Mouse (Mus musculus): ENCODE results near the gene Dock9. TPM values are rescaled to one million over a fixed set of nuclear protein-coding genes. Genes with fewer than 3 reads are reported as not detected.
A peak's percentile ranks its signal among the peaks of the same experiment; 100 is the strongest.

The Dock9 gene
- polyA plus RNA-seq, 1 experiment from 2014 or later: 6.4 TPM

GRCm38 (mm10) chr14:121678445-121678844, 119.2 kb downstream of the Dock9 start:
- Histone ChIP-seq H3K27ac (replicated peaks) (no peak overlapping the region), H3K9ac (ENCODE audit: low read length) (no peak overlapping the region), H3K36me3 (ENCODE audit: control insufficient read depth, insufficient read depth, low read length) (no peaks in the 10 kb centered on the region), H3K27me3 (ENCODE audit: control insufficient read depth, insufficient read depth, low read length) (no peaks in the 10 kb centered on the region), H3K4me1 (replicated peaks; ENCODE audit: control insufficient read depth, insufficient read depth) (peaks cover 3% of the 10 kb centered on the region; the same call in 1 of the 2 replicates), H3K4me3 (ENCODE audit: low read depth, low read length) (no peak overlapping the region), H3K9me3 (ENCODE audit: control insufficient read depth, low read length) (no peaks in the 10 kb centered on the region), H3K4me2 (replicated peaks; ENCODE audit: low read depth) (no peak overlapping the region)
- WGBS: 49% methylated on average over 10 of the region's 10 CpGs
- ATAC-seq (ENCODE audit: low FRiP score, low TSS enrichment): no peak
- DNase-seq (ENCODE audit: low spot score): no peak
- TF ChIP-seq EP300 (optimal IDR thresholded peaks at IDR 0.05): no peak
- no peak for TF ChIP-seq CTCF (IDR thresholded peaks at IDR 0.05; ENCODE audit: low read depth)

GRCm38 (mm10) chr14:121676596-121677330, 120.9 kb downstream of the Dock9 start:
- TF ChIP-seq CTCF (IDR thresholded peaks at IDR 0.05; ENCODE audit: low read depth) (no peak), EP300 (optimal IDR thresholded peaks at IDR 0.05) (no peak)
- 78% methylated on average over 11 of the region's 11 CpGs for WGBS
- H3K36me3 ChIP-seq (ENCODE audit: control insufficient read depth, insufficient read depth, low read length): no peaks in the 10 kb centered on the region

DNA sequence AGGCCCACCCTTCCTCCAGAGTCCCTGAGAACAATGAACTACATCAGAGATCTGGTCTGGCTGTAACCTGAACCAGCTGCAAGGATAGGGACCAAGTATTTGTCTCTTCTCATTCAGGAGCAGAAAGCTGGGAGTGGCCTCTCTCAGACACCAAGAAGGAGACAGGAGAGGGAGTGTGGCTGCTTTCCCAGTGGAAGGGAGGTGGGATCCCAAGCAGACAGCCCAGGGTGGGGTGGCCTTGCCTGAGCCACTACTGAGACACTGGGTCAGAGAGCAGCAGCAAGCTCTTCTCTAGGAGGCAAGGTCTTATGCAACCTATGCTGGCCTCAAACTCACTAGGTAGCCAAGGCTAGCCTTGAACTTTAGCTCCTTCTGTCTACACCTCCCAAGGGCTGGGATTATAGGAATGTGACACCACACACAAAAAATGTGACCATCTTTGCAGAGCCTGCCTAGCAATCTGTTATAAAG, 121.5 kb downstream of the Dock9 start:
- Histone ChIP-seq H3K4me3 (ENCODE audit: low read depth, low read length) (no peak overlapping the region), H3K9me3 (ENCODE audit: control insufficient read depth, low read length) (no peaks in the 10 kb centered on the region), H3K36me3 (ENCODE audit: control insufficient read depth, insufficient read depth, low read length) (no peaks in the 10 kb centered on the region), H3K4me1 (replicated peaks; ENCODE audit: control insufficient read depth, insufficient read depth) (peaks cover 3% of the 10 kb centered on the region; the same call in 1 of the 2 replicates), H3K27me3 (ENCODE audit: control insufficient read depth, insufficient read depth, low read length) (no peaks in the 10 kb centered on the region), H3K4me2 (replicated peaks; ENCODE audit: low read depth) (no peak overlapping the region), H3K27ac (replicated peaks) (peak overlapping the region; percentile 61; the same call in 1 of the 2 replicates), H3K9ac (ENCODE audit: low read length) (no peak overlapping the region)
- ATAC-seq (ENCODE audit: low FRiP score, low TSS enrichment) (peak; percentile 47; the same call in 1 of the 2 replicates), DNase-seq (ENCODE audit: low spot score) (no peak)
- TF ChIP-seq EP300 (optimal IDR thresholded peaks at IDR 0.05) (no peak), CTCF (IDR thresholded peaks at IDR 0.05; ENCODE audit: low read depth) (no peak)

More at GRCm38 (mm10) chr14:121676596-121677330, 120.9 kb downstream of the Dock9 start:
- Histone ChIP-seq H3K27me3 (ENCODE audit: control insufficient read depth, insufficient read depth, low read length) (no peaks in the 10 kb centered on the region), H3K4me3 (ENCODE audit: low read depth, low read length) (no peak overlapping the region), H3K4me2 (replicated peaks; ENCODE audit: low read depth) (no peak overlapping the region), H3K27ac (replicated peaks) (0 out of 2 replicates have a peak overlapping the region, but pooled peaks have one; percentile 61), H3K4me1 (replicated peaks; ENCODE audit: control insufficient read depth, insufficient read depth) (peaks cover 3% of the 10 kb centered on the region; the same call in 1 of the 2 replicates), H3K9ac (ENCODE audit: low read length) (no peak overlapping the region), H3K9me3 (ENCODE audit: control insufficient read depth, low read length) (no peaks in the 10 kb centered on the region)
- DNase-seq (ENCODE audit: low spot score) (no peak), ATAC-seq (ENCODE audit: low FRiP score, low TSS enrichment) (no peak)

- Histone ChIP-seq H3K4me3 (ENCODE audit: low read depth, low read length) (no peak overlapping the region), H3K36me3 (ENCODE audit: control insufficient read depth, insufficient read depth, low read length) (no peaks in the 10 kb centered on the region), H3K27ac (replicated peaks) (peak overlapping the region; percentile 61; the same call in 1 of the 2 replicates), H3K9ac (ENCODE audit: low read length) (no peak overlapping the region), H3K9me3 (ENCODE audit: control insufficient read depth, low read length) (no peaks in the 10 kb centered on the region), H3K4me2 (replicated peaks; ENCODE audit: low read depth) (no peak overlapping the region), H3K4me1 (replicated peaks; ENCODE audit: control insufficient read depth, insufficient read depth) (peaks cover 3% of the 10 kb centered on the region; the same call in 1 of the 2 replicates), H3K27me3 (ENCODE audit: control insufficient read depth, insufficient read depth, low read length) (no peaks in the 10 kb centered on the region)
- ATAC-seq (ENCODE audit: low FRiP score, low TSS enrichment) (no peak; the same call in 1 of the 2 replicates), DNase-seq (ENCODE audit: low spot score) (no peak)
- TF ChIP-seq EP300 (optimal IDR thresholded peaks at IDR 0.05) (no peak), CTCF (IDR thresholded peaks at IDR 0.05; ENCODE audit: low read depth) (no peak)
- 15% methylated on average over 6 of the region's 6 CpGs for WGBS
Measured at GRCm38 (mm10) chr14:121675579-121675978, 122.1 kb downstream of the Dock9 start.

DNA sequence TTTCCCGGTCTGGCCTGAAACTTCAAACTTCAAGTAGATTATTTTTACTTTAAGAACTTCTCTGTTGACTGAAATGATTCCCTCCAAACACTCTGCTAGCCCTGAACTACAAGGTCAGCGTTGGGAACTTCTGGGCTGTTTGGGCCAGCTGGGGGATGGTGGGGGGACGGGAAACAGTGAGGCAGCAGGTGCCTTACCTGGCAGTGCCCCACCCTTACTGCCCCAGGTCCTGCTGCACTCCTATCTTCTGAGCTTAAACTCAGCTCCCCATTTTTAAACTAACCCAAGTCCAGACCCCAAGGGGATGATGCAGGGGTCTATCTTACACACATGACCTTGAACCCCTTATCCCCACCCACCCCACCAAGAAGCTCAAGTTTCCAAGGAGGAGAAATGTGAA, 122.5 kb downstream of the Dock9 start:
- Histone ChIP-seq H3K36me3 (ENCODE audit: control insufficient read depth, insufficient read depth, low read length) (no peaks in the 10 kb centered on the region), H3K27ac (replicated peaks) (no peak overlapping the region), H3K4me2 (replicated peaks; ENCODE audit: low read depth) (no peak overlapping the region), H3K27me3 (ENCODE audit: control insufficient read depth, insufficient read depth, low read length) (no peaks in the 10 kb centered on the region), H3K9ac (ENCODE audit: low read length) (no peak overlapping the region), H3K4me1 (replicated peaks; ENCODE audit: control insufficient read depth, insufficient read depth) (peaks cover 3% of the 10 kb centered on the region; the same call in 1 of the 2 replicates), H3K4me3 (ENCODE audit: low read depth, low read length) (no peak overlapping the region), H3K9me3 (ENCODE audit: control insufficient read depth, low read length) (no peaks in the 10 kb centered on the region)
- TF ChIP-seq EP300 (optimal IDR thresholded peaks at IDR 0.05) (no peak), CTCF (IDR thresholded peaks at IDR 0.05; ENCODE audit: low read depth) (no peak)
- ATAC-seq (ENCODE audit: low FRiP score, low TSS enrichment) (no peak), DNase-seq (ENCODE audit: low spot score) (no peak)
- WGBS: 52% methylated on average over 3 of the region's 3 CpGs

- H3K4me3 ChIP-seq (ENCODE audit: low read depth, low read length): no peak overlapping the region
- H3K4me1 ChIP-seq (replicated peaks; ENCODE audit: control insufficient read depth, insufficient read depth): no peaks in the 10 kb centered on the region
- H3K36me3 ChIP-seq (ENCODE audit: control insufficient read depth, insufficient read depth, low read length): no peaks in the 10 kb centered on the region
- H3K9me3 ChIP-seq (ENCODE audit: control insufficient read depth, low read length): no peaks in the 10 kb centered on the region
- 61% methylated on average over 5 of the region's 5 CpGs for WGBS
- H3K27me3 ChIP-seq (ENCODE audit: control insufficient read depth, insufficient read depth, low read length): no peaks in the 10 kb centered on the region
- no peak overlapping the region for H3K27ac ChIP-seq (replicated peaks)
- DNase-seq (ENCODE audit: low spot score) (no peak), ATAC-seq (ENCODE audit: low FRiP score, low TSS enrichment) (no peak)
- H3K4me2 ChIP-seq (replicated peaks; ENCODE audit: low read depth): no peak overlapping the region
- no peak overlapping the region for H3K9ac ChIP-seq (ENCODE audit: low read length)
- TF ChIP-seq EP300 (optimal IDR thresholded peaks at IDR 0.05): no peak
Measured at GRCm38 (mm10) chr14:121670016-121670415, 127.6 kb downstream of the Dock9 start.

All from stomach, postnatal 0 days (tissue).